Mouse (Mus musculus): Measurements from ENCODE around the gene Smyd2. TPM values are rescaled to one million over a fixed set of nuclear protein-coding genes. Genes with fewer than 3 reads are reported as not detected.

Smyd2 gene
- total and polyA plus RNA-seq, 3 experiments = 140 to 146 TPM; not detected in 1

DNA sequence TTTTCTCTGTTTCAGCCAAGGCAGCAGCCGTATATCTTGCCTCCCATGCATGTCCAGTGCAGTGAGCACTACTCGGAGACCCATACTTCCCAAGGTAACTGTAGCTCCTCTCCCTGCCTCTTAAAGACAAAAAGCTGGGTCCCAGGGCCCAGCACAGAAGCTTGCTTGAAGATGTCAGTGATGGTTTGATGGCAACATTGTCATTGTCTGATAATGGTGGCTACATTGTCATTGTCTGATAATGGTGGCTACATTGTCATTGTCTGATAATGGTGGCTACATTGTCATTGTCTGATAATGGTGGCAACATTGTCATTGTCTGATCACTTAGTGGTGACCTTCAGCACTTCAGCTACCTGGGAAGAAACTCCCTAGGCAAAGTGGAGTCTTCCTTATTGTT lies 75.8 kb downstream of the Smyd2 start:
- H3K79me2 ChIP-seq (ENCODE audit: control insufficient read depth, insufficient read depth, low read length, poor library complexity) = no peaks in the 10 kb centered on the region
- H3K27me3 ChIP-seq (ENCODE audit: control insufficient read depth in 1 of 2, insufficient read depth in 2 of 2, low read length in 2 of 2) = no peaks in the 10 kb centered on the region
- DNase-seq (ENCODE audit: low read depth, low spot score) = no peak
- no peaks in the 10 kb centered on the region for H3K9me3 ChIP-seq (replicated peaks; ENCODE audit: insufficient read depth, low read length)
- no peak overlapping the region for H3K9ac ChIP-seq (ENCODE audit: control insufficient read depth, low read depth, low read length, poor library complexity, severe bottlenecking)
- H3K4me1 ChIP-seq (ENCODE audit: control insufficient read depth in 1 of 2, insufficient read depth in 2 of 2, low read length in 2 of 2) = no peaks in the 10 kb centered on the region
- H3K4me3 ChIP-seq (ENCODE audit: control insufficient read depth in 1 of 2, insufficient read depth in 1 of 2, low read depth in 2 of 2, low read length in 2 of 2) = no peak overlapping the region
- H3K36me3 ChIP-seq (ENCODE audit: control insufficient read depth in 1 of 2, insufficient read depth in 2 of 2, low read length in 2 of 2) = no peaks in the 10 kb centered on the region
- no peak for TF ChIP-seq HCFC1 (IDR thresholded peaks at IDR 0.05; ENCODE audit: low read depth, low read length)
- TF ChIP-seq ETS1 (IDR thresholded peaks at IDR 0.05; ENCODE audit: low read depth, low read length) = no peak
- no peak for TF ChIP-seq MAFK (IDR thresholded peaks at IDR 0.05; ENCODE audit: borderline replicate concordance, low read depth, low read length)
- TF ChIP-seq JUND (IDR thresholded peaks at IDR 0.05; ENCODE audit: low read depth, low read length) = no peak
- no peak for TF ChIP-seq POLR2AphosphoS2 (IDR thresholded peaks at IDR 0.05; ENCODE audit: low read length)
- no peak for TF ChIP-seq RAD21 (IDR thresholded peaks at IDR 0.05; ENCODE audit: low read depth, low read length)
- no peak for TF ChIP-seq MAZ (IDR thresholded peaks at IDR 0.05; ENCODE audit: low read depth, low read length)
- TF ChIP-seq KAT2A (conservative IDR thresholded peaks at IDR 0.05; ENCODE audit: low read depth, low read length) = no peak
- no peak for TF ChIP-seq RCOR1 (IDR thresholded peaks at IDR 0.05; ENCODE audit: low read depth, low read length)
- no peak for TF ChIP-seq USF2 (IDR thresholded peaks at IDR 0.05; ENCODE audit: borderline replicate concordance in 1 of 2, insufficient read depth in 1 of 2, low read depth in 1 of 2, low read length in 2 of 2)
- TF ChIP-seq MXI1 (IDR thresholded peaks at IDR 0.05; ENCODE audit: low read depth, low read length) = no peak
- TF ChIP-seq CHD2 (IDR thresholded peaks at IDR 0.05; ENCODE audit: low read length) = no peak
- TF ChIP-seq SMC3 (IDR thresholded peaks at IDR 0.05; ENCODE audit: low read depth, low read length) = no peak
- no peak for TF ChIP-seq POLR2AphosphoS5 (IDR thresholded peaks at IDR 0.05; ENCODE audit: borderline replicate concordance, low read depth, low read length)
- TF ChIP-seq NRF1 (IDR thresholded peaks at IDR 0.05; ENCODE audit: insufficient read depth, low read depth, low read length, poor library complexity, severe bottlenecking) = no peak
- no peak for TF ChIP-seq NELFE (IDR thresholded peaks at IDR 0.05; ENCODE audit: low read depth, low read length)
- TF ChIP-seq SIN3A (IDR thresholded peaks at IDR 0.05; ENCODE audit: low read length) = no peak
- no peak overlapping the region for H3K27ac ChIP-seq (ENCODE audit: control insufficient read depth, low read depth, low read length)

DNA sequence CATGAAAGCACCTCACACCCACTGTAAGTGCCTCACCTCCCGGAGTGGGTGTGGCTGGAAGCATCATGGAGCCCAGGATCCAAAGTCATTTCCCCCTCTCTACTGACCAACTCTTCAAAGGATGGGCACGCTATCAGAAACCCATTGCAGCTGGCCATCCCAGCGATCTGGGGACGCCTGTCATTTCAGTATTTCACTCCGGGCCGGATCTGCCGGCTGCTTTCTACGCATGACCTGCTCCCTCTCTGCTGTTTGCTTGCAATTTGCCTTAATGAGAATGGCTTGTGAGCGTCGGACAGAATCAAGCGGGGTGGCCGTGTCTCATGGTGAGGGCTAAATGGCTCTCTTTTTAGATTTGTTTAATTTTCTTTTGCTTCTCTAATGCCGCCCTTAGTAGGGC lies 88.0 kb downstream of the Smyd2 start:
- Histone ChIP-seq H3K27me3 (ENCODE audit: control insufficient read depth in 1 of 2, insufficient read depth in 2 of 2, low read length in 2 of 2) (no peaks in the 10 kb centered on the region), H3K9ac (ENCODE audit: control insufficient read depth, low read depth, low read length, poor library complexity, severe bottlenecking) (no peak overlapping the region), H3K4me1 (ENCODE audit: control insufficient read depth in 1 of 2, insufficient read depth in 2 of 2, low read length in 2 of 2) (no peaks in the 10 kb centered on the region), H3K9me3 (replicated peaks; ENCODE audit: insufficient read depth, low read length) (no peaks in the 10 kb centered on the region), H3K79me2 (ENCODE audit: control insufficient read depth, insufficient read depth, low read length, poor library complexity) (no peaks in the 10 kb centered on the region), H3K4me3 (ENCODE audit: control insufficient read depth in 1 of 2, insufficient read depth in 1 of 2, low read depth in 2 of 2, low read length in 2 of 2) (no peak overlapping the region), H3K36me3 (ENCODE audit: control insufficient read depth in 1 of 2, insufficient read depth in 2 of 2, low read length in 2 of 2) (no peaks in the 10 kb centered on the region), H3K27ac (ENCODE audit: control insufficient read depth, low read depth, low read length) (no peak overlapping the region)
- no peak for DNase-seq (ENCODE audit: low read depth, low spot score)
- TF ChIP-seq NELFE (IDR thresholded peaks at IDR 0.05; ENCODE audit: low read depth, low read length) (no peak), ELF1 (IDR thresholded peaks at IDR 0.05; ENCODE audit: low read depth, low read length) (no peak), HCFC1 (IDR thresholded peaks at IDR 0.05; ENCODE audit: low read depth, low read length) (no peak), POLR2A (IDR thresholded peaks at IDR 0.05; ENCODE audit: control insufficient read depth in 1 of 2, insufficient read depth in 1 of 2, low read depth in 1 of 2, low read length in 2 of 2, poor library complexity in 1 of 2) (no peak), EP300 (IDR thresholded peaks at IDR 0.05; ENCODE audit: low read depth in 1 of 2, low read length in 2 of 2) (no peak), USF1 (IDR thresholded peaks at IDR 0.05; ENCODE audit: low read depth, low read length) (no peak), ETS1 (IDR thresholded peaks at IDR 0.05; ENCODE audit: low read depth, low read length) (no peak), UBTF (IDR thresholded peaks at IDR 0.05; ENCODE audit: borderline replicate concordance, insufficient read depth, low read depth, low read length) (no peak), KAT2A (conservative IDR thresholded peaks at IDR 0.05; ENCODE audit: low read depth, low read length) (no peak), NRF1 (IDR thresholded peaks at IDR 0.05; ENCODE audit: insufficient read depth, low read depth, low read length, poor library complexity, severe bottlenecking) (no peak), JUND (IDR thresholded peaks at IDR 0.05; ENCODE audit: low read depth, low read length) (no peak), SMC3 (IDR thresholded peaks at IDR 0.05; ENCODE audit: low read depth, low read length) (no peak), SIN3A (IDR thresholded peaks at IDR 0.05; ENCODE audit: low read length) (no peak), POLR2AphosphoS2 (IDR thresholded peaks at IDR 0.05; ENCODE audit: low read length) (no peak), CTCF (IDR thresholded peaks at IDR 0.05 in 2 of 3, conservative IDR thresholded peaks at IDR 0.05 in 1 of 3; ENCODE audit: control insufficient read depth in 1 of 3, insufficient read depth in 1 of 3, low read depth in 2 of 3, low read length in 3 of 3, poor library complexity in 1 of 3, severe bottlenecking in 1 of 3) (no peak), CHD1 (IDR thresholded peaks at IDR 0.05; ENCODE audit: low read depth, low read length) (no peak)

Data from MEL (cell line).